ENCODE assay signal across 20 mouse cellular contexts in genomic region chr12:68115762-68116161, GRCm38 (mm10).
"Had no signal": no experiment of that assay in that cellular context is flagged by ENCODE, and none has a peak within 500 bp of the region (broad histone marks: within the 10 kb centered on the region; RNA-seq: fewer than 3 reads in every experiment).

No protein-coding gene starts in this region.

- H3K9ac ChIP-seq: liver, embryonic 13.5 days; midbrain, embryonic 13.5 days; neural tube, embryonic 13.5 days had no signal

- H3K9me3 ChIP-seq: liver, embryonic 13.5 days; megakaryocyte, embryonic 14.5 days; midbrain, embryonic 10.5 days; midbrain, embryonic 13.5 days; neural tube, embryonic 13.5 days had no signal

- H3K36me3 ChIP-seq: liver, embryonic 13.5 days; midbrain, embryonic 10.5 days; midbrain, embryonic 13.5 days; neural tube, embryonic 13.5 days had no signal

- ATAC-seq: midbrain, embryonic 13.5 days; midbrain, embryonic 16.5 days had no signal

- H3K4me3 ChIP-seq: layer of hippocampus, adult 2 months; liver, embryonic 13.5 days; megakaryocyte, embryonic 14.5 days; midbrain, embryonic 10.5 days; midbrain, embryonic 13.5 days; myocyte; neural tube, embryonic 13.5 days had no signal

- H3K4me1 ChIP-seq: liver, embryonic 13.5 days; megakaryocyte, embryonic 14.5 days; midbrain, embryonic 10.5 days; midbrain, embryonic 13.5 days; neural tube, embryonic 13.5 days had no signal

- DNase-seq: kidney, adult 2 months; kidney, postnatal 25 days; layer of hippocampus, adult 9-11 months; liver, embryonic 13.5 days; lung, adult 2 months; lung, postnatal 14 days; retina, postnatal 1 day; thymus, adult 2 months; thymus, postnatal 14 days; thymus, postnatal 4 days had no signal

- H3K27ac ChIP-seq: kidney, postnatal 0 days; layer of hippocampus, adult 2 months; liver, embryonic 13.5 days; macrophage; midbrain, embryonic 10.5 days; midbrain, embryonic 13.5 days; neural tube, embryonic 13.5 days; stomach, postnatal 0 days had no signal
